Mouse (Mus musculus) lung, postnatal 36 days (tissue): Measurements from ENCODE around the gene Tfe3.

ENCODE experiments used
- DNase-seq: peaks from one replicate; pipeline ENCODE4 v3.0.0; 2022; ENCODE audit warnings: mixed read lengths

Tfe3 gene

DNA sequence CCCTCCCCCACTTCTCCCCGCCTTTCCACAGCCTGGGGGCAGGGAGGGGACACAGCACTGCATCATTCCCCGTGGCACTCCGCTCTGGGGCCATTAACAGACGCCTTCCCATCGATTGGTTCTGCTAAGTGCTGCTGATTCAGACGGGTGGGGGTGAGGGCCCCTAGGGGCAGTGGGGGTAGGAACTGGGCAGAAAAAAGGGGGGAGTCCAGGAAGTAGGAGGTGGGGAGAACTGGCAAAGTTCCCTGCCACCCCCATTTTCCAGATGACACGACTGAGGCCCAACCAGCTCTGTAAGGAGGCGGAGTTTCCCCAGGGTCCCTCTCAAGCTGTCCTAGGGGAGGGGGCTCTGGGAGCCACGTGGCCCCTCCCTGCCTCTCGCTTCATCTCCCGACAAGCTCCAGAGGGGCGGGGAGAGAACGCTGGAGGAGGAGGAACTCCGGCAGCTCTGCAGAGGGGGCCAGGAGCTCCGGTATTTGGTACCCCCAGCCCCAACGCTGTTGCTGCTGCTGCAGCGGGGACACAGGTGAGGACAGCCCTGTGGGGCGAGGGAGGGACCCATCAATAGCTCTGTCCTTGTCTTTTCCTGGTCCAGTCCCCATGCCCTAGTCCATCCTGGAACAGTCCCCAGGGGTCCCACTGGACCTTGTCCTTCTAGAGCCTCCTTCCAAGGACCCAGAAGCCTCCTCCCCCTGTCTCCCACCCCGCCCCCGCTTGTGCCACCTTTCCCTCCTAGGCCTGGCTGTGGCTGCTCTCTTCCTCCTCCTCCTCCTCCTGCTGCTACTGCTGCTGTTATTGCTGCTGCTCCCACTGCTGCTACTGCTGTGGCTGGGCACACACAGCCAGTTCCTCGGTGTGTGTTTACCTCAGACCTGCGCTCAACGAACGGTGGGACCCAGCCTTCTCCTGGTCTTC lies 59.8 kb downstream of the Tfe3 start, which contains the start of gene Kcnd1:
Kcnd1 (plus strand) TSS at position 425 of the 915 bp plus-strand sequence.
- DNase-seq: no peak
